Mouse (Mus musculus): Measurements from ENCODE around the gene Bclaf3. TPM values are rescaled to one million over a fixed set of nuclear protein-coding genes. Genes with fewer than 3 reads are reported as not detected.
A peak's percentile ranks its signal among the peaks of the same experiment; 100 is the strongest.

The Bclaf3 gene
- total RNA-seq, 2 experiments from 2014 or later, result 5.9 to 6.8 TPM

- peak; percentile 56 to 71 for DNase-seq (ENCODE audit: low spot score in 2 of 2)
Measured at GRCm38 (mm10) chrX:159626907-159627587, 100.6 kb downstream of the Bclaf3 start, which contains the start of gene Sh3kbp1. Gene Sh3kbp1 (plus strand): TSS chrX:159627272.

- DNase-seq (ENCODE audit: low spot score in 2 of 2), result peak in 1 of 2 experiments; percentile 33
Measured at GRCm38 (mm10) chrX:159627588-159628566, 101.4 kb downstream of the Bclaf3 start.

GRCm38 (mm10) chrX:159628629-159629028, 102.1 kb downstream of the Bclaf3 start:
- no peak for DNase-seq (ENCODE audit: low spot score in 2 of 2)

GRCm38 (mm10) chrX:159629203-159629602, 102.7 kb downstream of the Bclaf3 start:
- DNase-seq (ENCODE audit: low spot score in 2 of 2), result no peak

GRCm38 (mm10) chrX:159638500-159639227, 112.2 kb downstream of the Bclaf3 start:
- no peak for DNase-seq (ENCODE audit: low spot score in 2 of 2)

- DNase-seq (ENCODE audit: low spot score in 2 of 2), result no peak
Measured at GRCm38 (mm10) chrX:159639991-159640390, 113.5 kb downstream of the Bclaf3 start.

Other genes with a start within 250 kb of the Bclaf3 start
- 10 to 100 TPM; 83.8 to 89.4 TPM for gene Eif1ax, start 154.5 kb upstream of the Bclaf3 start, total RNA-seq (2021)
- under 1 TPM; 0.16 to 0.69 TPM for gene Map7d2, start 112.1 kb upstream of the Bclaf3 start, total RNA-seq (2021)
- gene Sh3kbp1, start 100.6 kb downstream of the Bclaf3 start, total RNA-seq (2021), result 10 to 100 TPM; 41.5 to 45.2 TPM